Mouse (Mus musculus) liver, adult 2 months (tissue): ENCODE measurements around the gene Fam184b. TPM values are rescaled to one million over a fixed set of nuclear protein-coding genes. Genes with fewer than 3 reads are reported as not detected.
A peak's percentile ranks its signal among the peaks of the same experiment; 100 is the strongest.

Experiments used
- DNase-seq: peaks from one replicate; pipeline ENCODE4 v3.0.0-alpha.2; 2011; ENCODE audit warnings: low read depth, low spot score; ENCODE audit errors: extremely low read depth
- H3K27ac ChIP-seq: fragments of 200-500 bp; replicated peaks from 2 replicates; pipeline ENCODE4 v1.5.1; 2012; ENCODE audit warnings: low read depth, mild to moderate bottlenecking, control low read depth, inconsistent platforms, low read length; ENCODE audit not compliant: insufficient read depth
- H3K27me3 ChIP-seq: fragments of 200-500 bp; 2 replicates; pipeline ENCODE4 v1.6.1; 2012; ENCODE audit warnings: mild to moderate bottlenecking, moderate library complexity, low read length, inconsistent platforms; ENCODE audit not compliant: control insufficient read depth, insufficient read depth
- H3K36me3 ChIP-seq: fragments of 200-500 bp; 2 replicates; pipeline ENCODE4 v1.6.1; 2012; ENCODE audit warnings: low read length, inconsistent platforms; ENCODE audit not compliant: control insufficient read depth, insufficient read depth
- H3K4me1 ChIP-seq: fragments of 200-500 bp; 2 replicates; pipeline ENCODE4 v1.6.1; 2011; ENCODE audit warnings: low read length; ENCODE audit not compliant: control insufficient read depth, insufficient read depth
- H3K4me3 ChIP-seq: fragments of 200-500 bp; 2 replicates; pipeline ENCODE4 v1.5.1; 2011; ENCODE audit warnings: low read depth, mild to moderate bottlenecking, control low read depth, low read length, moderate library complexity; ENCODE audit not compliant: insufficient read depth
- H3K79me2 ChIP-seq: fragments of 200-500 bp; 2 replicates; pipeline ENCODE4 v1.6.1; 2012; ENCODE audit warnings: inconsistent platforms, mild to moderate bottlenecking, low read length, moderate library complexity; ENCODE audit not compliant: control insufficient read depth, insufficient read depth
- H3K9ac ChIP-seq: fragments of 200-500 bp; 2 replicates; pipeline ENCODE4 v1.6.1; 2012; ENCODE audit warnings: low read depth, mild to moderate bottlenecking, control low read depth, inconsistent platforms, low read length
- CTCF ChIP-seq: fragments of 200-500 bp; IDR thresholded peaks from 2 replicates; pipeline ENCODE4 v1.5.1; 2011; ENCODE audit warnings: low read depth, low read length, control low read depth
- POLR2A ChIP-seq: fragments of 200-500 bp; IDR thresholded peaks from 2 replicates; pipeline ENCODE4 v1.6.1; 2011; ENCODE audit warnings: low read length, control low read depth; ENCODE audit not compliant: insufficient read depth; ENCODE audit errors: extremely low read depth
- WGBS: fragments of 180-500 bp; shearing (Covaris S2); methylation state at CpG from one replicate; pipeline ENCODE4 v1.1.7; 2018; 5-methylcytosine and 5-hydroxymethylcytosine counted together
- polyA plus RNA-seq: library from polyadenylated mRNA; depleted of rRNA; stranded (reverse); fragments of >200 nt; gene quantifications from 2 replicates; pipeline ENCODE4 v1.2.3, GENCODE M21; 2012
- total RNA-seq: library from RNA; depleted of rRNA; stranded (reverse); fragments of >200 nt; gene quantifications from 2 replicates; pipeline ENCODE4 v1.2.3, GENCODE M21; 2014

Gene Fam184b
- total and polyA plus RNA-seq, 2 experiments = under 0.01 to 0.06 TPM

GRCm38 (mm10) chr5:45534319-45535098 is 104.9 kb downstream of the Fam184b start:
- TF ChIP-seq CTCF = peak; percentile 92
- no peak for TF ChIP-seq POLR2A

GRCm38 (mm10) chr5:45529696-45530095 is 109.7 kb downstream of the Fam184b start:
- H3K36me3 ChIP-seq = peaks cover 42% of the 10 kb centered on the region
- no peaks in the 10 kb centered on the region for H3K79me2 ChIP-seq
- H3K4me1 ChIP-seq = peaks cover 4% of the 10 kb centered on the region
- no peak for TF ChIP-seq CTCF
- no peak for TF ChIP-seq POLR2A
- H3K27ac ChIP-seq = no peak overlapping the region
- 89% methylated on average over 3 of the region's 3 CpGs for WGBS
- H3K27me3 ChIP-seq = no peaks in the 10 kb centered on the region
- no peak for DNase-seq
- no peak overlapping the region for H3K9ac ChIP-seq
- H3K4me3 ChIP-seq = no peak overlapping the region

More at GRCm38 (mm10) chr5:45534319-45535098, 104.9 kb downstream of the Fam184b start:
- H3K36me3 ChIP-seq = peaks cover 7% of the 10 kb centered on the region
- peak overlapping the region; percentile 83 for H3K27ac ChIP-seq
- DNase-seq = peak; percentile 94
- no peaks in the 10 kb centered on the region for H3K27me3 ChIP-seq
- H3K4me1 ChIP-seq = peaks cover 4% of the 10 kb centered on the region
- peak overlapping the region; percentile 39; the same call in 1 of the 2 replicates for H3K4me3 ChIP-seq
- H3K9ac ChIP-seq = peak overlapping the region; percentile 61
- WGBS = 2% methylated on average over 17 of the region's 17 CpGs
- H3K79me2 ChIP-seq = no peaks in the 10 kb centered on the region

GRCm38 (mm10) chr5:45526338-45526737 is 113.1 kb downstream of the Fam184b start:
- Histone ChIP-seq H3K4me3 (no peak overlapping the region), H3K36me3 (peaks cover 52% of the 10 kb centered on the region), H3K27ac (no peak overlapping the region), H3K79me2 (peaks cover 5% of the 10 kb centered on the region; the same call in 1 of the 2 replicates), H3K4me1 (no peaks in the 10 kb centered on the region), H3K27me3 (no peaks in the 10 kb centered on the region), H3K9ac (no peak overlapping the region)
- TF ChIP-seq CTCF = no peak
- 94% methylated on average over 4 of the region's 4 CpGs for WGBS
- DNase-seq = no peak

GRCm38 (mm10) chr5:45525101-45525500 is 114.3 kb downstream of the Fam184b start:
- no peak for DNase-seq

GRCm38 (mm10) chr5:45521601-45522000 is 117.8 kb downstream of the Fam184b start:
- Histone ChIP-seq H3K4me1 (peaks cover 2% of the 10 kb centered on the region), H3K27me3 (no peaks in the 10 kb centered on the region), H3K27ac (no peak overlapping the region), H3K36me3 (peaks cover 23% of the 10 kb centered on the region), H3K4me3 (no peak overlapping the region), H3K79me2 (peaks cover 16% of the 10 kb centered on the region; the same call in 1 of the 2 replicates), H3K9ac (no peak overlapping the region)
- WGBS = 82% methylated on average over 6 of the region's 6 CpGs
- no peak for TF ChIP-seq POLR2A
- TF ChIP-seq CTCF = no peak
- DNase-seq = no peak

More at GRCm38 (mm10) chr5:45525101-45525500, 114.3 kb downstream of the Fam184b start:
- H3K4me3 ChIP-seq = no peak overlapping the region
- H3K36me3 ChIP-seq = peaks cover 48% of the 10 kb centered on the region
- H3K79me2 ChIP-seq = peaks cover 16% of the 10 kb centered on the region; the same call in 1 of the 2 replicates
- TF ChIP-seq CTCF (no peak), POLR2A (no peak)
- no peak overlapping the region for H3K27ac ChIP-seq
- no peak overlapping the region for H3K9ac ChIP-seq
- WGBS = 96% methylated on average over 10 of the region's 10 CpGs
- peaks cover 2% of the 10 kb centered on the region for H3K4me1 ChIP-seq
- no peaks in the 10 kb centered on the region for H3K27me3 ChIP-seq

- no peak for TF ChIP-seq POLR2A
- TF ChIP-seq CTCF = no peak
- DNase-seq = peak; percentile 67
- Histone ChIP-seq H3K79me2 (peaks cover 16% of the 10 kb centered on the region; the same call in 1 of the 2 replicates), H3K36me3 (peaks cover 22% of the 10 kb centered on the region), H3K4me1 (peaks cover 6% of the 10 kb centered on the region), H3K9ac (peak overlapping the region; percentile 92), H3K4me3 (peak overlapping the region; percentile 93), H3K27me3 (no peaks in the 10 kb centered on the region), H3K27ac (peak overlapping the region; percentile 79)
- 6% methylated on average over 5 of the region's 5 CpGs for WGBS
Measured at GRCm38 (mm10) chr5:45520809-45521110, 118.7 kb downstream of the Fam184b start.
